In genomic region chr14:54485899-54486298, GRCm38 (mm10) we compare ENCODE assay signal across 25 mouse cellular contexts. TPM values are rescaled to one million over a fixed set of nuclear protein-coding genes. Genes with fewer than 3 reads are reported as not detected.
DNase-seq lines count a peak whose midpoint lies in the region; ATAC-seq and TF ChIP-seq lines count a peak whose summit lies in the region.
"Had no signal": no experiment of that assay in that cellular context is flagged by ENCODE, and none has a peak within 500 bp of the region (broad histone marks: within the 10 kb centered on the region; RNA-seq: fewer than 3 reads in every experiment).

No protein-coding gene starts in this region.

- H3K27me3 ChIP-seq in liver, embryonic 12.5 days (replicated peaks) = peaks cover 28% of the 10 kb centered on the region
- H3K27me3 ChIP-seq in liver, embryonic 11.5 days (replicated peaks; ENCODE audit: control insufficient read depth, insufficient read depth, low read length) = peaks cover 7% of the 10 kb centered on the region
- H3K27me3 ChIP-seq in liver, embryonic 14.5 days (ENCODE audit: control insufficient read depth, insufficient read depth, low read length) = no peaks in the 10 kb centered on the region
- peaks cover 6% of the 10 kb centered on the region for H3K27me3 ChIP-seq in hindbrain, embryonic 10.5 days (ENCODE audit: insufficient read depth, poor library complexity, severe bottlenecking)
- H3K27me3 ChIP-seq: CH12.LX; forebrain, embryonic 15.5 days had no signal

- no peak overlapping the region for H3K9ac ChIP-seq in liver, embryonic 12.5 days
- H3K9ac ChIP-seq in liver, embryonic 11.5 days (ENCODE audit: low read depth, low read length) = no peak overlapping the region
- H3K9ac ChIP-seq in liver, embryonic 14.5 days (replicated peaks) = no peak overlapping the region
- H3K9ac ChIP-seq: embryonic facial prominence, embryonic 12.5 days; forebrain, embryonic 13.5 days; forebrain, embryonic 15.5 days; forebrain, postnatal 0 days had no signal

- H3K4me2 ChIP-seq in liver, embryonic 12.5 days = no peak overlapping the region
- no peak overlapping the region for H3K4me2 ChIP-seq in liver, embryonic 11.5 days
- H3K4me2 ChIP-seq in liver, embryonic 14.5 days (ENCODE audit: low read depth) = no peak overlapping the region
- H3K4me2 ChIP-seq: embryonic facial prominence, embryonic 12.5 days; forebrain, embryonic 13.5 days; forebrain, embryonic 15.5 days had no signal

- H3K4me1 ChIP-seq in liver, embryonic 12.5 days = peaks cover 6% of the 10 kb centered on the region; the same call in 1 of the 2 replicates
- no peaks in the 10 kb centered on the region for H3K4me1 ChIP-seq in liver, embryonic 11.5 days (replicated peaks; ENCODE audit: control insufficient read depth, insufficient read depth, low read length)
- peaks cover 0 to 2% of the 10 kb centered on the region in 2 experiments; a peak in 1 of 4 replicates for H3K4me1 ChIP-seq in liver, embryonic 14.5 days (replicated peaks; ENCODE audit: control insufficient read depth in 2 of 2, insufficient read depth in 2 of 2, low read length in 1 of 2)
- H3K4me1 ChIP-seq in hindbrain, embryonic 10.5 days (replicated peaks) = peaks cover under 1% of the 10 kb centered on the region; the same call in 1 of the 2 replicates
- H3K4me1 ChIP-seq: embryonic facial prominence, embryonic 12.5 days; forebrain, embryonic 13.5 days; forebrain, embryonic 15.5 days had no signal

- H3K9me3 ChIP-seq in liver, embryonic 12.5 days (replicated peaks) = no peaks in the 10 kb centered on the region
- no peaks in the 10 kb centered on the region for H3K9me3 ChIP-seq in liver, embryonic 11.5 days (ENCODE audit: control insufficient read depth, low read length)
- H3K9me3 ChIP-seq in liver, embryonic 14.5 days (ENCODE audit: control insufficient read depth, low read length) = no peaks in the 10 kb centered on the region
- H3K9me3 ChIP-seq in hindbrain, embryonic 10.5 days = no peaks in the 10 kb centered on the region
- H3K9me3 ChIP-seq: embryonic facial prominence, embryonic 10.5 days; embryonic facial prominence, embryonic 12.5 days; forebrain, embryonic 13.5 days; forebrain, embryonic 15.5 days; G1E had no signal

- no peak overlapping the region for H3K27ac ChIP-seq in liver, embryonic 12.5 days
- no peak overlapping the region for H3K27ac ChIP-seq in liver, embryonic 11.5 days (ENCODE audit: low read depth, low read length)
- no peak overlapping the region for H3K27ac ChIP-seq in liver, embryonic 14.5 days
- H3K27ac ChIP-seq in hindbrain, embryonic 10.5 days = no peak overlapping the region
- H3K27ac ChIP-seq: embryonic facial prominence, embryonic 10.5 days; embryonic facial prominence, embryonic 12.5 days; forebrain, embryonic 13.5 days; forebrain, embryonic 15.5 days had no signal

- TF ChIP-seq CTCF in liver, embryonic 14.5 days (IDR thresholded peaks at IDR 0.05; ENCODE audit: low read depth) = no peak

- DNase-seq in liver, embryonic 11.5 days (ENCODE audit: low spot score) = no peak
- DNase-seq in liver, embryonic 14.5 days (ENCODE audit: low read depth in 3 of 3, low spot score in 3 of 3) = no peak
- DNase-seq in liver = no peak
- DNase-seq in cerebellum, adult 11 months = no peak
- DNase-seq in hindbrain, embryonic 10.5 days (ENCODE audit: low spot score) = no peak
- DNase-seq: adrenal gland, adult 2 months; adrenal gland, postnatal 10 days; adrenal gland, postnatal 25 days; B cell, adult 2 months; cerebellum, adult 11-12 months; cerebellum, adult 2 months; cerebellum, adult 9-10 months; cerebellum, postnatal 25 days; forebrain, postnatal 0 days had no signal

- no peak overlapping the region for H3K4me3 ChIP-seq in liver, embryonic 12.5 days
- H3K4me3 ChIP-seq in liver, embryonic 11.5 days (ENCODE audit: low read depth, low read length) = no peak overlapping the region
- no peak overlapping the region for H3K4me3 ChIP-seq in liver, embryonic 14.5 days (ENCODE audit: insufficient read depth in 1 of 2, low read depth in 2 of 2, low read length in 2 of 2)
- no peak overlapping the region for H3K4me3 ChIP-seq in hindbrain, embryonic 10.5 days
- H3K4me3 ChIP-seq: embryonic facial prominence, embryonic 10.5 days; embryonic facial prominence, embryonic 12.5 days; erythroblast, embryonic 14.5 days; forebrain, embryonic 13.5 days; forebrain, embryonic 15.5 days had no signal

- 0 out of 2 replicates have a peak, but pooled peaks have one; percentile 59 for ATAC-seq in liver, embryonic 12.5 days
- no peak for ATAC-seq in liver, embryonic 11.5 days (replicated peaks; ENCODE audit: low FRiP score)
- ATAC-seq in liver, embryonic 14.5 days (ENCODE audit: insufficient read depth) = no peak
- ATAC-seq in erythroid progenitor cell, adult 5-6 weeks (replicated peaks; ENCODE audit: low FRiP score, poor library complexity, severe bottlenecking) = peak; percentile 89
- peak; percentile 98 for ATAC-seq in megakaryocyte-erythroid progenitor cell, adult 5-6 weeks (replicated peaks; ENCODE audit: low FRiP score, low TSS enrichment, poor library complexity, severe bottlenecking)
- ATAC-seq: CD4-positive, CD25-positive, alpha-beta regulatory T cell, adult 4 months; forebrain, embryonic 13.5 days; forebrain, embryonic 15.5 days; forebrain, postnatal 0 days had no signal

- H3K36me3 ChIP-seq in liver, embryonic 12.5 days = no peaks in the 10 kb centered on the region
- H3K36me3 ChIP-seq in liver, embryonic 11.5 days (ENCODE audit: control insufficient read depth, insufficient read depth, low read length) = no peaks in the 10 kb centered on the region
- no peaks in the 10 kb centered on the region for H3K36me3 ChIP-seq in liver, embryonic 14.5 days (replicated peaks; ENCODE audit: control insufficient read depth, insufficient read depth, low read depth)
- H3K36me3 ChIP-seq in hindbrain, embryonic 10.5 days = no peaks in the 10 kb centered on the region
- H3K36me3 ChIP-seq: embryonic facial prominence, embryonic 10.5 days; embryonic facial prominence, embryonic 12.5 days; forebrain, embryonic 15.5 days; G1E had no signal

- 0 out of 2 replicates have a peak, but pooled peaks have one; percentile 15 for TF ChIP-seq EP300 in liver, embryonic 14.5 days (IDR thresholded peaks at IDR 0.05; ENCODE audit: low read depth)

- 52% methylated on average over 7 of the region's 7 CpGs for whole genome bisulfite sequencing in liver, embryonic 12.5 days (ENCODE audit: insufficient replicate concordance)
- 75% methylated on average over 7 of the region's 7 CpGs for WGBS in liver, embryonic 11.5 days
- 34% methylated on average over 7 of the region's 7 CpGs for WGBS in liver, embryonic 14.5 days (ENCODE audit: insufficient replicate concordance)
- 92% methylated on average over 7 of the region's 7 CpGs for WGBS in hindbrain, embryonic 10.5 days

RNA-seq across cellular contexts. Expression of gene Rem2, which starts 10.0 kb away (rescaled TPM):
- 0.19 and 0.39 TPM in 2 replicates for polyA plus RNA-seq in liver, embryonic 12.5 days (2016; fragmentation: Nextera tagmentation; extraction: Ambion mirVana)
- 0.29 and 0.78 TPM in 2 replicates for polyA plus RNA-seq in liver, embryonic 11.5 days (2014; fragmentation: Nextera tagmentation; extraction: Ambion mirVana)
- polyA plus RNA-seq in liver, embryonic 14.5 days (2012; rRNA removed) = 0.09 and 0.12 TPM in 2 replicates
- 0.05 TPM in 1 of 2 replicates, not detected in the other for polyA plus RNA-seq in liver, embryonic 14.5 days (2014; fragmentation: Nextera tagmentation; extraction: Ambion mirVana)
- total RNA-seq in erythroid progenitor cell, adult 5-6 weeks (2015; ENCODE audit: low replicate concordance) = not detected in 2 replicates
- total RNA-seq in erythroid progenitor cell, adult 5-6 weeks (2017; ENCODE audit: low replicate concordance) = not detected in 2 replicates
- total RNA-seq in megakaryocyte-erythroid progenitor cell, adult 5-6 weeks (2014; fragmentation: Nextera tagmentation) = 0.50 and 3.5 TPM in 2 replicates
- 0.80 and 2.0 TPM in 2 replicates for total RNA-seq in megakaryocyte-erythroid progenitor cell, adult 5-6 weeks (2017)
- polyA plus RNA-seq in hindbrain, embryonic 10.5 days (2016; fragmentation: Nextera tagmentation; extraction: Ambion mirVana) = 20.8 and 40.2 TPM in 2 replicates
- total RNA-seq: G1E had no signal
- polyA plus RNA-seq: erythroblast, embryonic 14.5 days had no signal

RNA-seq across cellular contexts. Expression of gene Lrp10, which starts 22.0 kb away (rescaled TPM):
- 31.2 and 32.9 TPM in 2 replicates for polyA plus RNA-seq in liver, embryonic 12.5 days (2016; fragmentation: Nextera tagmentation; extraction: Ambion mirVana)
- polyA plus RNA-seq in liver, embryonic 11.5 days (2014; fragmentation: Nextera tagmentation; extraction: Ambion mirVana) = 38.6 and 41.3 TPM in 2 replicates
- 12.8 and 12.9 TPM in 2 replicates for polyA plus RNA-seq in liver, embryonic 14.5 days (2012; rRNA removed)
- 11.1 and 17.2 TPM in 2 replicates for polyA plus RNA-seq in liver, embryonic 14.5 days (2014; fragmentation: Nextera tagmentation; extraction: Ambion mirVana)
- 21.0 and 22.0 TPM in 2 replicates for total RNA-seq in erythroid progenitor cell, adult 5-6 weeks (2015; ENCODE audit: low replicate concordance)
- total RNA-seq in erythroid progenitor cell, adult 5-6 weeks (2017; ENCODE audit: low replicate concordance) = 23.0 and 38.6 TPM in 2 replicates
- 38.4 and 38.6 TPM in 2 replicates for total RNA-seq in megakaryocyte-erythroid progenitor cell, adult 5-6 weeks (2014; fragmentation: Nextera tagmentation)
- total RNA-seq in megakaryocyte-erythroid progenitor cell, adult 5-6 weeks (2017) = 13.0 and 19.9 TPM in 2 replicates
- 30.9 and 32.4 TPM in 2 replicates for polyA plus RNA-seq in hindbrain, embryonic 10.5 days (2016; fragmentation: Nextera tagmentation; extraction: Ambion mirVana)

RNA-seq across cellular contexts. Expression of gene Prmt5, which starts 31.4 kb away (rescaled TPM):
- polyA plus RNA-seq in liver, embryonic 12.5 days (2016; fragmentation: Nextera tagmentation; extraction: Ambion mirVana) = 60.6 and 61.1 TPM in 2 replicates
- 98.0 and 108 TPM in 2 replicates for polyA plus RNA-seq in liver, embryonic 11.5 days (2014; fragmentation: Nextera tagmentation; extraction: Ambion mirVana)
- polyA plus RNA-seq in liver, embryonic 14.5 days (2012; rRNA removed) = 23.1 and 24.5 TPM in 2 replicates
- polyA plus RNA-seq in liver, embryonic 14.5 days (2014; fragmentation: Nextera tagmentation; extraction: Ambion mirVana) = 26.8 and 28.5 TPM in 2 replicates
- 9.6 and 11.5 TPM in 2 replicates for total RNA-seq in erythroid progenitor cell, adult 5-6 weeks (2015; ENCODE audit: low replicate concordance)
- total RNA-seq in erythroid progenitor cell, adult 5-6 weeks (2017; ENCODE audit: low replicate concordance) = 7.4 and 8.2 TPM in 2 replicates
- 73.8 and 87.5 TPM in 2 replicates for total RNA-seq in megakaryocyte-erythroid progenitor cell, adult 5-6 weeks (2014; fragmentation: Nextera tagmentation)
- 71.5 and 77.3 TPM in 2 replicates for total RNA-seq in megakaryocyte-erythroid progenitor cell, adult 5-6 weeks (2017)
- polyA plus RNA-seq in hindbrain, embryonic 10.5 days (2016; fragmentation: Nextera tagmentation; extraction: Ambion mirVana) = 133 and 145 TPM in 2 replicates

RNA-seq across cellular contexts. Expression of gene Mmp14, which starts 54.5 kb away (rescaled TPM):
- 36.7 and 38.2 TPM in 2 replicates for polyA plus RNA-seq in liver, embryonic 12.5 days (2016; fragmentation: Nextera tagmentation; extraction: Ambion mirVana)
- polyA plus RNA-seq in liver, embryonic 11.5 days (2014; fragmentation: Nextera tagmentation; extraction: Ambion mirVana) = 56.6 and 57.6 TPM in 2 replicates
- polyA plus RNA-seq in liver, embryonic 14.5 days (2012; rRNA removed) = 17.7 and 19.0 TPM in 2 replicates
- 14.4 and 15.5 TPM in 2 replicates for polyA plus RNA-seq in liver, embryonic 14.5 days (2014; fragmentation: Nextera tagmentation; extraction: Ambion mirVana)
- total RNA-seq in erythroid progenitor cell, adult 5-6 weeks (2015; ENCODE audit: low replicate concordance) = 1.8 TPM in 1 of 2 replicates, not detected in the other
- total RNA-seq in erythroid progenitor cell, adult 5-6 weeks (2017; ENCODE audit: low replicate concordance) = 1.4 and 1.7 TPM in 2 replicates
- 39.2 and 44.9 TPM in 2 replicates for total RNA-seq in megakaryocyte-erythroid progenitor cell, adult 5-6 weeks (2014; fragmentation: Nextera tagmentation)
- total RNA-seq in megakaryocyte-erythroid progenitor cell, adult 5-6 weeks (2017) = 23.4 and 37.2 TPM in 2 replicates
- 75.1 and 76.1 TPM in 2 replicates for polyA plus RNA-seq in hindbrain, embryonic 10.5 days (2016; fragmentation: Nextera tagmentation; extraction: Ambion mirVana)
- polyA plus RNA-seq: CD4-positive, CD25-positive, alpha-beta regulatory T cell, adult 4 months had no signal

RNA-seq across cellular contexts. Expression of gene Mrpl52, which starts 59.2 kb away (rescaled TPM):
- polyA plus RNA-seq in liver, embryonic 12.5 days (2016; fragmentation: Nextera tagmentation; extraction: Ambion mirVana) = 269 and 282 TPM in 2 replicates
- polyA plus RNA-seq in liver, embryonic 11.5 days (2014; fragmentation: Nextera tagmentation; extraction: Ambion mirVana) = 309 and 329 TPM in 2 replicates
- 107 and 177 TPM in 2 replicates for polyA plus RNA-seq in liver, embryonic 14.5 days (2012; rRNA removed)
- polyA plus RNA-seq in liver, embryonic 14.5 days (2014; fragmentation: Nextera tagmentation; extraction: Ambion mirVana) = 218 and 228 TPM in 2 replicates
- total RNA-seq in erythroid progenitor cell, adult 5-6 weeks (2015; ENCODE audit: low replicate concordance) = 74.6 and 93.1 TPM in 2 replicates
- total RNA-seq in erythroid progenitor cell, adult 5-6 weeks (2017; ENCODE audit: low replicate concordance) = 1.1 and 26.1 TPM in 2 replicates
- total RNA-seq in megakaryocyte-erythroid progenitor cell, adult 5-6 weeks (2014; fragmentation: Nextera tagmentation) = 504 and 507 TPM in 2 replicates
- 266 and 434 TPM in 2 replicates for total RNA-seq in megakaryocyte-erythroid progenitor cell, adult 5-6 weeks (2017)
- polyA plus RNA-seq in hindbrain, embryonic 10.5 days (2016; fragmentation: Nextera tagmentation; extraction: Ambion mirVana) = 198 and 224 TPM in 2 replicates

Comparison
In these comparisons a context has a peak if more than half of its experiments do, and no peak if none do; other contexts are left out.
1. ATAC-seq: peak in liver, embryonic 12.5 days (single experiment), erythroid progenitor cell, adult 5-6 weeks (single experiment) and megakaryocyte-erythroid progenitor cell, adult 5-6 weeks (single experiment); none in liver, embryonic 11.5 days (single experiment) and liver, embryonic 14.5 days (single experiment).
2. RNA of gene Rem2, which starts 10.0 kb away (polyA plus RNA-seq): 20.8 to 40.2 TPM in hindbrain, embryonic 10.5 days; 0.19 to 0.39 TPM in liver, embryonic 12.5 days, 0.29 to 0.78 TPM in liver, embryonic 11.5 days and 0.05 to 0.12 TPM in liver, embryonic 14.5 days; every median in the first group is over 10 times any median in the second.